Mouse (Mus musculus) lung, postnatal 0 days (tissue): ENCODE results near the gene Sec14l1.

Experiments
- CTCF ChIP-seq: IDR thresholded peaks from 2 replicates; pipeline ENCODE4 v1.5.1; 2016; ENCODE audit warnings: antibody characterized with exemption, mild to moderate bottlenecking
- EP300 ChIP-seq: IDR thresholded peaks from 2 replicates; pipeline ENCODE4 v1.6.1; 2016; ENCODE audit warnings: antibody characterized with exemption, mild to moderate bottlenecking, control low read depth

- TF ChIP-seq EP300 (no peak), CTCF (no peak)
Measured at GRCm38 (mm10) chr11:117199282-117200175, 84.6 kb downstream of the Sec14l1 start, which contains the start of gene Sept9.
